Mouse (Mus musculus) liver, postnatal 0 days (tissue): Measurements from ENCODE around the gene Fbrsl1.

Experiments used
- CTCF ChIP-seq: sonication (generic); IDR thresholded peaks from 2 replicates; pipeline ENCODE4 v1.5.1; 2016; ENCODE audit warnings: antibody characterized with exemption, low read depth
- EP300 ChIP-seq: IDR thresholded peaks from 2 replicates; pipeline ENCODE4 v1.6.1; 2016; ENCODE audit warnings: antibody characterized with exemption, low read depth, mild to moderate bottlenecking

- TF ChIP-seq EP300, result no peak
- TF ChIP-seq CTCF, result no peak
Measured at GRCm38 (mm10) chr5:110313127-110313526, 135.2 kb downstream of the Fbrsl1 start.
